Mouse (Mus musculus) ES-Bruce4 (cell line): ENCODE data around the gene Ksr1.

Source experiments
- CTCF ChIP-seq: IDR thresholded peaks from one replicate; pipeline ENCODE4 v1.8.1; 2011; ENCODE audit warnings: low read depth, low read length
- POLR2A ChIP-seq: IDR thresholded peaks from one replicate; pipeline ENCODE4 v1.8.1; 2011; ENCODE audit warnings: low read length; ENCODE audit not compliant: insufficient read depth

DNA sequence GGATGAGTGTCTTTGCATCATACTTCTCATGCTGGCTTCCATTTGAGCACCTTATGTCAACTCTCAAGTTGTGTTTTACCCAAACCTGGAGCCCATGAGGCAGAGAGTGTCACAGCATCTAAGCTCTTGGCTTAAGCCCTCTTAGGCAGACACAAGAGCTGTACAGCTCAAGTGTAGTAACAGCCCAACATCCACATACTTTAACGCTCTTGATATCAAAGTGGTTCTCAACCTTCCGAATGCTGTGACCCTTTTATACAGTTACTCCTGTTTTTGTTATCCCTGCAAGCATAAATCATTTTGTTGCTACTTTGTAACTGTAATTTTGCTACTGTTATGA is 80.0 kb downstream of the Ksr1 start:
- TF ChIP-seq POLR2A (no peak), CTCF (no peak)
